Mouse (Mus musculus) liver, embryonic 16.5 days (tissue): Measurements from ENCODE around the gene Gm10563. TPM values are rescaled to one million over a fixed set of nuclear protein-coding genes. Genes with fewer than 3 reads are reported as not detected.

Source experiments
- ATAC-seq: fragments of 200-750 bp; cut with Nextera tagmentation; 2 replicates; pipeline ENCODE4 v1.8.0; 2017; ENCODE audit warnings: low read depth, mild to moderate bottlenecking, moderate number of reproducible peaks, moderate library complexity
- H3K27ac ChIP-seq: fragments of 300-500 bp; sonication (generic); 2 replicates; pipeline ENCODE4 v1.5.1; 2014; ENCODE audit warnings: mild to moderate bottlenecking, low read length
- H3K27me3 ChIP-seq: fragments of 300-500 bp; sonication (generic); 2 replicates; pipeline ENCODE4 v1.6.1; 2014; ENCODE audit warnings: low read depth, low read length, mixed read lengths; ENCODE audit not compliant: control insufficient read depth, insufficient read depth
- H3K36me3 ChIP-seq: fragments of 300-500 bp; sonication (generic); 2 replicates; pipeline ENCODE4 v1.6.1; 2014; ENCODE audit warnings: mild to moderate bottlenecking; ENCODE audit not compliant: control insufficient read depth, insufficient read depth
- H3K4me1 ChIP-seq: fragments of 300-500 bp; sonication (generic); 2 replicates; pipeline ENCODE4 v1.6.1; 2014; ENCODE audit warnings: low read depth, low read length, mixed read lengths; ENCODE audit not compliant: control insufficient read depth
- H3K4me2 ChIP-seq: fragments of 300-500 bp; sonication (generic); 2 replicates; pipeline ENCODE4 v1.6.1; 2014; ENCODE audit warnings: low read depth, low read length, mixed read lengths
- H3K4me3 ChIP-seq: fragments of 300-500 bp; sonication (generic); 2 replicates; pipeline ENCODE4 v1.5.1; 2014; ENCODE audit warnings: low read depth, mild to moderate bottlenecking, low read length
- H3K9ac ChIP-seq: fragments of 300-500 bp; sonication (generic); 2 replicates; pipeline ENCODE4 v1.6.1; 2014; ENCODE audit warnings: low read depth, low read length
- H3K9me3 ChIP-seq: fragments of 300-500 bp; sonication (generic); replicated peaks from 2 replicates; pipeline ENCODE4 v1.6.1; 2016; ENCODE audit warnings: low read length; ENCODE audit not compliant: control insufficient read depth
- WGBS: fragments of 180-500 bp; shearing (Covaris S2); extraction: QIAGEN DNeasy Blood & Tissue Kit; methylation state at CpG from one replicate; pipeline ENCODE4 v1.1.7; 2014; ENCODE audit not compliant: insufficient replicate concordance; 5-methylcytosine and 5-hydroxymethylcytosine counted together
- polyA plus RNA-seq: library from polyadenylated mRNA; unstranded; fragments of >200 nt; fragmentation: Nextera tagmentation; extraction: Ambion mirVana; gene quantifications from 2 replicates; pipeline ENCODE4 v1.2.1, GENCODE M21; 2015

Gene Gm10563
- polyA plus RNA-seq, 1 experiment from 2014 or later: not detected

DNA sequence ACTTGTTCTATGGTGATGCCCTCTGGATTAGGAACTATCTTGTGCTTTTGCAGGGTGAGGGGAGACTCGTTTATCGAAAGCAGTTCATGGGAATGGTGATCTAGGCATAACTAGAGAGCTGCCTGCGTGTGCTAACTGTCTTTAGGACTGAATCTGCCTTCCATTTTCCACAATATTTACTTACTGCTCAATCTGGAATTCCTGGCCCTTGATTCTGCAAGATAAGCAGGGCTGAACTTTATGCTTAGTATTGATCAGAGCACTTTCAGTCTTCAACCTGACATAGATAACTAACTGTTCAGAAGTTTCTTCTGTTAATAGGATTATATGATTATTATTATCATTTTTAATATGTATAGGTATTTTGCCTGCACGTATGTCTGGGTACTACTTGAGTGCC, 40.1 kb downstream of the Gm10563 start:
- H3K27ac ChIP-seq: peak overlapping the region; percentile 9; the same call in 1 of the 2 replicates
- H3K4me1 ChIP-seq: peaks cover 21% of the 10 kb centered on the region
- no peak for ATAC-seq
- 71% methylated on average over 4 of the region's 4 CpGs for WGBS
- peaks cover 3% of the 10 kb centered on the region; the same call in 1 of the 2 replicates for H3K36me3 ChIP-seq
- H3K27me3 ChIP-seq: no peaks in the 10 kb centered on the region
- no peaks in the 10 kb centered on the region for H3K9me3 ChIP-seq
- no peak overlapping the region for H3K4me3 ChIP-seq
- H3K9ac ChIP-seq: no peak overlapping the region
- H3K4me2 ChIP-seq: no peak overlapping the region

DNA sequence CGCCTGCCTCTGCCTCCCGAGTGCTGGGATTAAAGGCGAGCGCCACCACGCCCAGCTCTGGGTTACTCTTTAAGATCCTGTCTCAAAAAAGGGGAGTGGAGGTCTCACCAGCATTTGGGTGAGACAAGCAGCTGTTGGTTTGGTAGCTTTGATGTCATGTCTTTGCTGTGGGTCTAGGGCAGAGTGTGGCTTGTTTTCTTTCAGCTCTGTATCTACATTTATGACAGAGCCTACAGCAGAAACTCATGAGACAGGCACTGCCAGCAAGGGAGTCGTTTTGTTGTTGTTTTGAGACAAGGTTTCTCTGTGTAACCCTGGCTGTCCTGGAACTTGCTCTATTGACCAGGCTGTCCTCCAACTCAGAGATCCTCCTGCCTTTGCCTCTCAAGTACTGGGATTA, 41.4 kb downstream of the Gm10563 start:
- 83% methylated on average over 6 of the region's 6 CpGs for WGBS
- H3K4me3 ChIP-seq: no peak overlapping the region
- no peaks in the 10 kb centered on the region for H3K9me3 ChIP-seq
- ATAC-seq: no peak
- H3K4me2 ChIP-seq: no peak overlapping the region
- no peaks in the 10 kb centered on the region for H3K36me3 ChIP-seq
- H3K27me3 ChIP-seq: no peaks in the 10 kb centered on the region
- no peak overlapping the region for H3K9ac ChIP-seq
- H3K27ac ChIP-seq: peak overlapping the region; percentile 20; the same call in 1 of the 2 replicates
- peaks cover 25% of the 10 kb centered on the region for H3K4me1 ChIP-seq

DNA sequence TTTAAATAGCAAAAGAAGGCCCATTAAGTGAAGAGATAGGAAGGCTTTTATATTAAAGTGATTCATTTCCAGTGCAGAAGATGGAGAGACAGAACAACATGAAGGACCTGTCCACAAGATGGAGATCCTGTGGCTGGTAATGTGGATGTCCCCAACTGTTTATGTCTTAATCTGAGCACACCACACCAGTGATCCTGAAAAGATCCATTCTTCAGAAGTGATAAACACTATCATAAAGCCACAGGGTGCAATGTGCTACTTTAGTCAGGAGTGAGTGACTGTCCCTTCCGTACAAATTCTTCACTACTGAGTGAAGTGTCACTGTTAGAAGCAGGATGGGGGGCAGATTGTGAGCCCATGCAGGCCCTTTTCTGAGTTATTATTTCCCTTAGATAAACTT, 42.5 kb downstream of the Gm10563 start:
- Histone ChIP-seq H3K4me2 (peak overlapping the region; percentile 88), H3K9me3 (no peaks in the 10 kb centered on the region), H3K4me3 (peak overlapping the region; percentile 96), H3K27ac (peak overlapping the region; percentile 95), H3K36me3 (no peaks in the 10 kb centered on the region), H3K27me3 (no peaks in the 10 kb centered on the region), H3K4me1 (peaks cover 32% of the 10 kb centered on the region), H3K9ac (peak overlapping the region; percentile 91)
- WGBS: 28% methylated on average over 1 of the region's 1 CpGs
- no peak for ATAC-seq

DNA sequence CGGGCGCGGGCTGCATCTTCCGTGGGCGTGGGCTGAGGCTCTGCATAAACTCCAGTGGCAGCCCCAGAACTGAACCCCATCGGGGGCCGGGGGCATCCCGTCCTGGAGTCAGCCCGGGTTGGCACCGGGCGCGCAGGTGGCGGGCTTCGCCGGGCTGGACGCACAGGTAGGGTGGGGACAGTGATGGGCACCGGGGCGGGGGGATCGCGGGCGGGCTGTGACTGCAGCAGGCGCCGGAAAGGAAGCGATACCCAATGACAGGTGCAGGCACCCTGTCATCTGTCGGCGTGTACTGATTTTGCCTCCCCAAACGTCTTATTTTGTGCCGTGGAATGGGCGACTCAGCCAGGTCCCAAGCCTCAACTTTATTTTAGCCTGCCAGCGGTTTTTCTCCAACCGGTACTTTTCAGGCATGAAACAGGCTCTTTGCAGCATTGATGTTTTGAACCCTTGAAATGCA, 43.2 kb downstream of the Gm10563 start:
- peak overlapping the region; percentile 95 for H3K27ac ChIP-seq
- WGBS: under 1% methylated on average over 31 of the region's 31 CpGs
- ATAC-seq: peak; percentile 12
- H3K36me3 ChIP-seq: no peaks in the 10 kb centered on the region
- H3K9ac ChIP-seq: peak overlapping the region; percentile 91
- peak overlapping the region; percentile 88 for H3K4me2 ChIP-seq
- no peaks in the 10 kb centered on the region for H3K27me3 ChIP-seq
- H3K4me3 ChIP-seq: peak overlapping the region; percentile 96
- peaks cover 32% of the 10 kb centered on the region for H3K4me1 ChIP-seq
- no peaks in the 10 kb centered on the region for H3K9me3 ChIP-seq

DNA sequence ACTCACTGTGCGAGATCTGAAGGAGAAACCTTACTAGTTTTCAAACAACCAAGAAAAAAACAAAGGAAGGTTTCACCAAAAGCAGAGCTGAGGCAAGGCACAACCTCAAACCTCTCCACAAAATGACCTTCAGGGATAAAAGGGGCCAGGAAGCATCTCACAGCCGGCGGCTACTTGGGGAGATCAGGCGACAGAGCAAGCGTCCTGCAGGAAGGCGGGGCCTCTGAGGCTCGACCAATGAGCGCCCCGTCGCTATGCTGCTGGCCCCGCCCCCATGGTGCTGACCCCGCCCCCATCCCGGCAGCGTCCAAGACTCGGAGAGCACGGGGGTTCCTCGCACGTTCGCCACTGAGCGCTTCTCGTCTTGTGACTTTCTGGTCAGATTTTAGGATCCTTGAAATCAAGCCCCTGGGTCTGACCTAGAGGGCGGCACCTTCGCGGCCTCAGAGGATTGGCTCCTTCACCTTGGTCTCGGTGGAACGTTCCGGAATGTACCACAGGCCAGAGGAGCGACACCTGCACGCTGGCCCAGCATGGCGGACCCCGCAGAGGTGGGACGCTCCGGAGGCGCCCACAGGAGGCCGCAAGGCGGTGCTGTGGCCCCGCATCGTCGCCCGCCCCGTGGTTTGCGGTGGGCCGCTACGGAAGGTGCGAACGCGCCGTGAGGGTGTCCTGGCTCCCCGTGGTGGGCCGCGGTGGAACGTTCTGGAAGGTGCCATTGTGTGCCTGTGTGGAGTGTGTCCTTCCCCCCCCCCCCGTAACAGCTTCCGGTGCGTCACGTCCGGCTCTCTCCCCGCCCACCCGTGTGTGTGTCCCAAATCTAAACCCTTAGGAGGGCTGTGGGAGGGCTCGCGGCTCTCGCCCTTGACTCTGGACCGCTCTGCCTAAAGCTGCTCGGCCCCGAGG, 43.9 kb downstream of the Gm10563 start, which contains the start of gene Slc35e2:
TSS of gene Slc35e2 (plus strand) at position 326 of the 906 bp plus-strand sequence.
- under 1% methylated on average over 64 of the region's 65 CpGs for WGBS
- peak; percentile 92 for ATAC-seq
- Histone ChIP-seq H3K9me3 (no peaks in the 10 kb centered on the region), H3K36me3 (no peaks in the 10 kb centered on the region), H3K27ac (peak within 1 kb of the TSS; percentile 95), H3K4me2 (peak within 1 kb of the TSS; percentile 88), H3K4me3 (peak within 1 kb of the TSS; percentile 96), H3K27me3 (no peaks in the 10 kb centered on the region), H3K9ac (peak within 1 kb of the TSS; percentile 91), H3K4me1 (peaks cover 38% of the 10 kb centered on the region)

DNA sequence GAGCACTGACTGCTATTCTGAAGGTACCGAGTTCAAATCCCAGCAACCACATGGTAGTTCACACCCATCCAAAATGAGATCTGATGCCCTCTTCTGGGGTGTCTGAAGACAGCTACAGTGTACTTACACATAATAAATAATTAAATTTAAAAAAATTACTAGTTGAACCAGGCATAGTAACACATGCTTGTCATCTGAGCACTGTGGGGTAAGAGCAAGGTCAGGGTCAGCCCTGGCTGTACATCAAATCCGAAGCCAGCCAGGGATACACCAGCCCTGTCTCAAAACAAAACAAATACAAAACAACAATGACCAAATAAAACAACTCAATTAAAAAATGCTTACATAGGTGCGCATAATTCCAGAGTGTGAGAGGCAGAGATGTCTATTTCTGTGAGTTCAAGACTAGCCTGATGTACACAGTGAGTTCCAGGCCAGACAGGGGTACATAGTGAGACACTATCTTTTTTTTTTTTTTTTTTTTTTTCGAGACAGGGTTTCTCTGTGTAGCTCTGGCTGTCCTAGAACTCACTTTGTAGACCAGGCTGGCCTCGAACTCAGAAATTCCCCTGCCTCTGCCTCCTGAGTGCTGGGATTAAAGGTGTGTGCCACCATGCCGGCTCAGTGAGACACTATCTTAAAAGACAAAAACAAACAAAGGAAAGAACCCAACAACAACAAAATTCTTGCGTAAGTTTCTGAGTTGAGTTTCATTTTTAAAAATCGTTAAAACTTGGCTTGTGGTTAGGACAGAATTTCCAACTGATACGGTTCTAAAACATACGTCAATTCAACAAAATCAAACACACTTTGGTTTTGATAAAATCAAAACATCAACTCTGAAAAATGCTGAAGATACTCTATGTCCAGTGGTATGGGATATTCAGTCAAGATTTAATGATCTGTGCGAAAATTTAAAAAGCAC, 45.0 kb downstream of the Gm10563 start:
- 55% methylated on average over 11 of the region's 11 CpGs for WGBS
- Histone ChIP-seq H3K4me1 (peaks cover 40% of the 10 kb centered on the region), H3K9ac (no peak overlapping the region)

DNA sequence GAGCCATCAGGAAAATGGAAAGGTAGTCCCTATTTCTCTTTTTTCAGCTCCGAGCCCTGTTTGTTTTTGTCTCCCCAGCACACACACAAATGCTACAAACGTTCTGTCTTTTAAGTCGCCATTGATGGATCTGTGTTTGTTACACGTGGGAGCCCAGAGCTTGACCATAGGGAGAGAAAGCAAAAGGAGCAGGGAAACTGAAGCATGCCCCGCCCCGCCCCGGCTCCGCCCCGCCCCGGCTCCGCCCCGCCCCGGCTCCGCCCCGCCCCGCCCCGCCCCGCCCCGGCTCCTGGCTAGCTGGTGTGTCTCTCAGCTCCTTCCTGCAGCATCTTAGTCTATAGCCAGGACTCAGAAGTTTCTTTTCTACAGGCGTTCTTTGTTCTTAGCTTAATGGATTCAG, 46.7 kb downstream of the Gm10563 start:
- H3K4me2 ChIP-seq: no peak overlapping the region
- WGBS: 20% methylated on average over 20 of the region's 20 CpGs

More for the DNA sequence above, 45.0 kb downstream of the Gm10563 start:
- H3K27me3 ChIP-seq: no peaks in the 10 kb centered on the region
- peak overlapping the region; percentile 88 for H3K4me2 ChIP-seq
- no peaks in the 10 kb centered on the region for H3K36me3 ChIP-seq
- peak overlapping the region; percentile 95; the same call in 1 of the 2 replicates for H3K27ac ChIP-seq
- peak overlapping the region; percentile 96 for H3K4me3 ChIP-seq
- no peak for ATAC-seq
- H3K9me3 ChIP-seq: no peaks in the 10 kb centered on the region

DNA sequence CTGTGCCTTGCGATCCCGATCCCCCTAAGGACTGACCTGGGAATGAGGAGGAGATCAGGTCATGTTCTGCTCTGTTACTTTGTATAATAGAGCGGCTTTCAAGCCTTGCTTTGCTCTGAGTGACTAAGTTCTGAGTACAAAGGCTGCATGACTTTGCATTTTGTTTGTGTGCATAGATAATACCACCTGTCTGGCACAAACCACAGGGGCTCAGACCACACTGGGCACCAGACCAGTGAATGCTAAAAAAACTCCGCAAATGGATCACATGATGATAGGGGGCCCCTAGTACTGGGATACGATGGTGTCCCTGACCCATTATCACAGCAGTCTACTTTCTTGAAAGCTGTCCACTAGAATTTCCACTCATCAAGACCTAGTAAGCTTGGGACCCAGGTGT, 48.6 kb downstream of the Gm10563 start:
- Histone ChIP-seq H3K27ac (no peak overlapping the region), H3K4me3 (no peak overlapping the region), H3K4me1 (peaks cover 22% of the 10 kb centered on the region), H3K27me3 (no peaks in the 10 kb centered on the region), H3K36me3 (no peaks in the 10 kb centered on the region), H3K4me2 (no peak overlapping the region), H3K9me3 (no peaks in the 10 kb centered on the region), H3K9ac (no peak overlapping the region)
- no peak for ATAC-seq
- WGBS: 40% methylated on average over 5 of the region's 5 CpGs

More for the DNA sequence above, 46.7 kb downstream of the Gm10563 start:
- Histone ChIP-seq H3K9ac (no peak overlapping the region), H3K36me3 (no peaks in the 10 kb centered on the region), H3K4me3 (no peak overlapping the region), H3K4me1 (peaks cover 34% of the 10 kb centered on the region), H3K27ac (no peak overlapping the region), H3K27me3 (no peaks in the 10 kb centered on the region), H3K9me3 (no peaks in the 10 kb centered on the region)
- no peak for ATAC-seq
